Mouse (Mus musculus) embryo, embryonic 10.5 days (tissue): Measurements from ENCODE around the gene Sh3kbp1.
"Not testable (repeated sequence)": the region's sequence is repeated elsewhere in the genome, so short reads cannot be mapped to it uniquely, and the experiment has no call there.

ENCODE experiments used
- DNase-seq: peaks from one replicate; pipeline ENCODE4 v3.0.0-alpha.2; 2015; ENCODE audit warnings: low spot score

Sh3kbp1 gene

GRCm38 (mm10) chrX:159626907-159627587 is at the start of gene Sh3kbp1:
TSS of gene Sh3kbp1 (plus strand) at chrX:159627272.
- peak; percentile 77 for DNase-seq

DNA sequence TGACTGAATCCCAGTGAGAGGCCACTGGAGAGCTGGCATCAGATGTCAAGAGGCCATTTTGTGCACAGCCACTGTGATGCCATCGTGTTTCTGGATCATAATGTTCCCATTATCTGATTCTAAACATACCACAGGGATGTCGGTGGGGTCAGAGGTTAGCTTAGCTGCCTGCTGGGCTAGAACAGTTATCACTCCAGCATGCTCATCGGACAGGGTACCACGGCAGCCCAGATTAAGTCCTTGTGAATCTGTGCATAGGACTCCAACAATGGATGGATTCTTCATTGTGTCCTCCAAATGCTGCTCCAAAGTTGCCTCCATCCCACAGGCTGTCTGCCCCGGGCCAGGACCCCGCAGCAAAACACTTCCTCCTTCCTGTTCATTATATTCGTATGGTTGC is 42.3 kb upstream of the Sh3kbp1 start:
- DNase-seq: not testable (repeated sequence)

GRCm38 (mm10) chrX:159591633-159592032 is 35.4 kb upstream of the Sh3kbp1 start:
- no peak for DNase-seq

DNA sequence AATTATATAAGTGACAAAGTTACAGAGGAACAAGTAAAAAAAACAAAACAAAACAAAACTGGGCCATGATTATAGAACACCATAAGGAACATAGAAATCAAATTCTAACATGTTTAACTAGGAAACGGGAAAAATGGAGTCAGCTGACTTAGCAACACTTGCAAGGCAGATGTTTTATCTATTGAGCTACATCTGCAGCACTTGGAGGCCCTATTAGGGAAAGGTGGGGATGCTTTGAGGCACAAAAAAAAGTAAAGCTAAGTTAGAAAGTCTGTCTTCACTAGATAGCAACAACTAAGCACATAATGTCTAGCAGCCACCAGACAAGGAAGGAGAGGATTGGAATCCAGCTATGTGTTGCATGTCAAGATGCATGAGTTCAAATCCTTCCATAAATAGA is 29.6 kb upstream of the Sh3kbp1 start:
- no peak for DNase-seq

DNA sequence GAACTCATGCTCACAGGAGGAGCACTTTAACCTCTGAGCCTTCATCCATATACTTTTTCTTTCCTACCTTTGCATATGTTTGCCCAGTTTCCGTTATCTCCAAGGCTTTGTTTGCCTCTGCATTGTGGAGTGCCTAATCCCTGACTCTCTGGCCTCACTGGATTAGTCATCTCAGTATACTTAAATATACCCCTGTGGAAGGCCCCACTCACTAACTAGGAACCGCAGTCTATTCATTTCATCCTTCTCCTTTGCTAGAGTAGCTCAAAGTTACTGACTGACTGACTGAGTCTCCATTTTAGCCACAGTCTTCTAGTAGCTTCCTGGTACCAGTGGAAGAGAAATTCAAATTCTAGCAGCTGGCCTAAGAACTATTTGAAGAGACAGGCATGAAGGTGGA is 22.2 kb upstream of the Sh3kbp1 start:
- DNase-seq: no peak

DNA sequence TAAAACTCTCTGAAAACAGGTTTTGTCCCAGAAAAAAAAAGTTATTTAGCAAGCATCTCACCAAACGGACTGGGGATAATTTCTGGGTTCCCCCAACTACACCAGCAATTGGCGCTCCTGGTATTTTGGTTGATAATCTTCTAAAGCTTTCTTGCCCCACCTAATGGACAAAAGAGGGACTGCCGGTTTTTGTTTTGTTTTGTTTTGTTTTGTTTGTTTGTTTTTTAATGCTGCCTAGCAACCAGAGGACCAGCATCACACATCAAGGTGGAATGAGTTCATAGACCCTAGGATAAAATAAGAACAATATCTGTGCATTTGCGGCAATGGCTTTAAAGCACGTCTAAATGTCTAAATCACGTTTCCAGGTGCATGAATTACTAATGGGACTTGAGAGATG is 20.1 kb upstream of the Sh3kbp1 start:
- DNase-seq: peak; percentile 67

DNA sequence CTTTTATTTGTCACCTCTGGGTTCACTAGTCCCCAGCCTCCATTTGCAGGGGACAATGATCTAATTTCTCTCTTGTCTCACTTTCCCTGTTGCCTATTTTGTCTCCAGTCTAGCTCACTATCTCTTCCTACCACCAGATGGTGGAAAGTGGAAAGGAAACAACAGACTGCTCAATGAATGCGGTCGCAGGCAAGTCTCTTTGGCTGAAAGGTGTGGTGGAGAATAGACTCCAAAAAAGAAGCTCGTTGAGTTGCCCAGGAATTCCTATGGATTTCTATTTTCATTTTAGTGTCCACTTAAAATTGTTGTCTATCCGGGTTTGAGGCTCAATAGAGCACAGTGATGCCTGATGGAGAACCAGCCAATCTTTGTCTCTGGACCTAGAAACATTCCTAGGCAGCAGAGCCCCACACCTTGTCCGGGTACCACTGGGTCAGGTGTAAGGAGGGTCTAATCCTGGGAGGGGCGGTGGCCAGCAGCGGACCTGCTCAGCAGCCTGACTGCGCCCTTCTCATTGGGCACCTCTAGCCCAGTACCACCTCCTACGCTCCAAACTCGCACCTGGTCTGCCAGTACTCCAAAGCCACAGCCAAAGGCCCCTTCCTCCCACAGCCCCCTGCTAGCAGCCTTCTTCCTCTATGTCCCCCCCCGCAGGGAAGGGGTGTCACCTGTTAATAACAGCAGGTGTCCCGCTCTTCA is 715 bp upstream of the Sh3kbp1 start:
- no peak for DNase-seq

DNA sequence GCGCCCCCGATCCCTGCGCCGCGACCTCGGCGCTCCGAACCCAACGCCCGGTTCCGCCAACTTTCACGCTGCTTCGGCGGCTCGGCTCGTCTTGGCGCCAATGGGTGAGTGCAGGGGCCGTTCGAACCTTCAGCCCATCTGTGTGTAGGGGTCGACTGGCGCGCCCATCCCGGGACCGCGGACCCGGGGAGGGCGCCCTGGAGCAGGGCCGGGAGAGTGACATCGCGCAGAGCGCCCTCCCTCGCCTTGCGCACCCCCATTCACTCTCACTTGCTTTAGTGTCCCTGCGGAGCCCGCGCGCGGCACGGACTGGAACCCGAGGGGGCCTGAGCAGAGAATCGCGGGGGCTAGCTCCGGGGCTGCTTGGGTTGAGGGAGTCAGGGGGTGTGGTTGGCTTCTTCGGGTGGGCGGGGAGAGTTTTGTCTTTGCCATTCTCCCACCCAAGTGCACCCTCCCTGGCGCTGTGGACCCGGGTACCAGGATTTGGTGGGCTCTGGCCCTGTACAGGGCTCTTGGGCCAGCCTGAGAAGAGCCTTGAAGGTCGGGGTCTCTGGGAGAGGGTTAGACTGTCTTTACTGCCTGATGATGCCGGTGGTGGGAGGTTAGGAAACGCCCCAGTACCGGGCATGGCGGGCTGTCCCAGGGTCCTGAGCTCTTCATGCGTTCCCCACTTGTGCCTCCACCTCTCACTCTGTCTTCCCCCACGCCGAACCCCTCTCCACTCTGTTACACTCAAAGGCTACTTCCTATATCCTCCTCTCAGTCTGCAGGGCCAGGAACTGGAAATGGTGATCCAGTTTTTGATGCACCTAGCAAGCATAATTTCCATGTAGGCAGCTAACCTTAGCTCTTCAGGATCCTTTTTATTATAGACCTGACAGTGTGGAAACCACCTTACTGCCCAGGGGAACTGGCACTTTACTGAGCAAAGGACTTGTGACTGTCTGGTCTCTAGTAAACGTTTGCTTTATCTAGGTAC is 805 bp downstream of the Sh3kbp1 start:
- DNase-seq: peak; percentile 49

DNA sequence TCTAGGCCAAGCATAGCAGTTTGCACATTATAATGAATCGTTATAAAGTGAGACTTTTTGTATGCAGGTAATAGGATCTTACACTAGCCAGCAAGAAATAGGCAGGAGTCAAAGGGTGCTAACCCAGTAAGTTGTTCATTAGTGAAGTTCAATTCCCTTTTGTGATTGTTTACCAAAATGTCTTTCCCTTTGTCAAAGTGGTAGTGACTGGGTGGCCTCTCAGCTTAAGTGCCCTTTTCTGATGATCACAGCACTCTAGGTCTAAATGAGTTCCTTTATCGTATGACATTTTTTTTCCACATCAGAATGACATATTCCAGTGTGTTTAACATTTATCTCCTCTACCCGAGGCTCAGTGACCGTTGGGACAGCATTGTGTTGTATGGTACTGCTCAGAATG is 1.6 kb downstream of the Sh3kbp1 start:
- no peak for DNase-seq

- DNase-seq: no peak
These were observed 2.1 kb downstream of the Sh3kbp1 start for GRCm38 (mm10) chrX:159629203-159629602.

DNA sequence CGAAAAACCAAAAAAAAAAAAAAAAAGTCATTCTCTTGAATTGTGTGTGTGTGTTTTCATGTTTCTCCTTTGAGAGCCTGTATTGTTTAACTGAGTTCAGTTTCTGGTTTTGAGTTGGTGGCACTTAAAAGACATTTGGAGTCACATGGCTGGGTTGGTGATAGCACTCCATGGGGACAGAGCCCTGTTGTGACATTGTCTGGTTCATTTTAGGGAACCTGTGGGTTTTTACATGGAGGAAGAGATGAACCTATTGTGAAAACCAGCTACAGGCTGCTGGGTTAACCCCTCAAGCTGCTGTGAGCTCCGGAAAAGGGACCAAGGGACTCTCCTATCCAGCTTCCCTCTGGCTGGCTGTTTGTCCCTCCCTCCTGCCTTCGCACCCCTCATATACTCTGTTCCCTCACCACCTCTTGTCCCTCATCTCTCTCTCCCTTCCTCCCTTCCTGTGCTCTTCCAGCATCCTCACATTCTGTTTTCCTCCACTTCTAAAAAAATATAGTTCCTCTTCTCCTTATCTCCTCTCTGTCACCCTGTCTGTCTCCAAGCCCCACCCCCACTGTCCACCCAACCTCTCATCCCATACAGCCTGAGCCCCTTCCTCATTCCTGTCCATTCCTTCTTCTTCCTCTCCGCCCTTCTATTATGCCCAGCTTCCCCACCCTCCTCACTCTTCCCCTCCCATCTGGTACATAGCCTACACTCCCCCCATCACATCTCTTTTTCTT is 11.6 kb downstream of the Sh3kbp1 start:
- DNase-seq: no peak

GRCm38 (mm10) chrX:159639991-159640390 is 12.9 kb downstream of the Sh3kbp1 start:
- no peak for DNase-seq

GRCm38 (mm10) chrX:159645314-159645713 is 18.2 kb downstream of the Sh3kbp1 start:
- DNase-seq: no peak

DNA sequence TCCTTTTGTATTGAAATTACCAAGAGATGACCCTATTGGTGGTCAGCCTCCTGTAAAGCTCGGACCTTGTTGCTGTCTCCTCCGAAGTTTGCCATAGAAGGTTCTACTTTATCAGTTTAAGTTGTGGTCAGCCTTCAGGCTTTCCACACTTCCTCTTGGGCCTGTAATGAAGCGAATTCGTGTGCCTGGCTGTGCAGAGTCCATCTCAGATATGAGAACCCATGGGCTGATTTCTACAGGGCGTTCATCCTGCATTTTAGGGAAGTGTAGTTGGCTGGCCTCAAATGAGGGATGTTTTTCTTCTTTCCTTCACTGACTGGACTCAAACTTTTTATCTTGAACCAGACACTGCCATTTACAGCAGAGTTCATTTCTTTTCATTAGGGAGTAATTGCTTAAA is 20.5 kb downstream of the Sh3kbp1 start:
- no peak for DNase-seq

- no peak for DNase-seq
These were observed 21.5 kb downstream of the Sh3kbp1 start for GRCm38 (mm10) chrX:159648598-159648997.

GRCm38 (mm10) chrX:159650130-159650678 is 23.1 kb downstream of the Sh3kbp1 start:
- DNase-seq: no peak

DNA sequence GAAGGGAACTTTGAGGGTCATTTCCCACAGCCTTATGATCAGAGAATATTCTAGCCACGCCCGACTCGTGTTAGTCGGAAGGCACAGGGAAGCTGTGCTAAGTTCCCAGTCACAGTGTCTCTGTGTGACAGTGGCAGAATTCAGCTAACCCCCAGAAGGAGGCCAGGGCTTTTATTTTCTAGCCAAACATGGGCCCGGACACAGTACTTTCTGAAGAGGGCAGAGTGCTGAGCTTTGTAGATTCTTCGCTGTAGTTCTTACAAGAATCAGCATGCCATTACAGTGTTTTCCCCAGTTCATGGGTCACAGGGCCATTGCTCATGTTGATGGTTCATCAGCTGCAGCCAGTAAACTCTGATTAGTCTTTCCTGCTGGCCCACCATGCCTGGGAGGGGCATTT is 23.7 kb downstream of the Sh3kbp1 start:
- DNase-seq: no peak

- no peak for DNase-seq
These were observed 44.3 kb downstream of the Sh3kbp1 start for GRCm38 (mm10) chrX:159671388-159671787.

DNA sequence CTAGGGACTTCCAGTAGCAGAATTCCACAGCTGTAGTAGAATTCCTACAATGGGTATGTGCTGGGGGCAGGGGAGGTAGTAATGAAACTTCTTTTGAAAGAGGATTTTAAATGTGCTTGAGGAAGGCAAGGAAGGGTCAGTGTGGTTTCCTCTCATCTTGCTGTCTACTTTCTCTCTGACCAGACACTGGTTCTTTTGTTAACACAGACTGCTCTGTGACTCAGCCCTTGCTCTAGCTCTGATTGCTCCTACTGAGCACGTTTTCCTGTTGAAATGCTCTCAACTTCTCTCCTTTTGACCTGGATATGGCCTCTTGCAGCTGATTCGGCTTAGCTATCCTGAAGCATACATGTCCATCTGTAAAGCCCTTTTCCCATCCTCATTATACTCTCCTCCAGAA is 45.4 kb downstream of the Sh3kbp1 start:
- no peak for DNase-seq

GRCm38 (mm10) chrX:159676242-159676641 is 49.2 kb downstream of the Sh3kbp1 start:
- DNase-seq: no peak

- DNase-seq: no peak
These were observed 50.7 kb downstream of the Sh3kbp1 start for GRCm38 (mm10) chrX:159677585-159678319.
